Mouse (Mus musculus) liver, embryonic 14.5 days (tissue): ENCODE measurements at regions not wholly inside any gene's neighbourhood (a gene's known extent, or its start where the extent isn't known, plus 50 kb on each side); places are given as distances from the start of the nearest gene placed in this dataset.

ENCODE experiments used
- CTCF ChIP-seq: IDR thresholded peaks from 2 replicates; pipeline ENCODE4 v1.5.1; 2016; ENCODE audit warnings: antibody characterized with exemption, low read depth, control low read depth
- EP300 ChIP-seq: IDR thresholded peaks from 2 replicates; pipeline ENCODE4 v1.6.1; 2016; ENCODE audit warnings: antibody characterized with exemption, low read depth

- TF ChIP-seq EP300 (no peak), CTCF (no peak)
Observed at GRCm38 (mm10) chr2:9691906-9692305, 189.1 kb upstream of the 4930412O13Rik start.
